Mouse (Mus musculus) cortical plate, adult 2 months (tissue): Measurements from ENCODE around the gene Gtf2i. TPM values are rescaled to one million over a fixed set of nuclear protein-coding genes. Genes with fewer than 3 reads are reported as not detected.

ENCODE experiments used
- H3K27ac ChIP-seq: fragments of 200-500 bp; 2 replicates; pipeline ENCODE4 v1.5.1; 2012; ENCODE audit warnings: low read length, control low read depth, inconsistent platforms; ENCODE audit not compliant: insufficient read depth
- H3K4me1 ChIP-seq: fragments of 200-500 bp; 2 replicates; pipeline ENCODE4 v1.6.1; 2011; ENCODE audit warnings: low read length; ENCODE audit not compliant: control insufficient read depth, insufficient read depth
- H3K4me3 ChIP-seq: fragments of 200-500 bp; 2 replicates; pipeline ENCODE4 v1.5.1; 2011; ENCODE audit warnings: mild to moderate bottlenecking, low read length, control low read depth; ENCODE audit not compliant: insufficient read depth
- CTCF ChIP-seq: fragments of 200-500 bp; IDR thresholded peaks from 2 replicates; pipeline ENCODE4 v1.5.1; 2011; ENCODE audit warnings: mild to moderate bottlenecking, control low read depth, low read length; ENCODE audit not compliant: insufficient read depth; ENCODE audit errors: extremely low read depth
- POLR2A ChIP-seq: fragments of 200-500 bp; IDR thresholded peaks from 2 replicates; pipeline ENCODE4 v1.6.1; 2011; ENCODE audit warnings: mild to moderate bottlenecking, low read length, control low read depth; ENCODE audit not compliant: insufficient read depth; ENCODE audit errors: extremely low read depth
- polyA plus RNA-seq: library from polyadenylated mRNA; depleted of rRNA; stranded (reverse); fragments of >200 nt; gene quantifications from 2 replicates; pipeline ENCODE4 v1.2.3, GENCODE M21; 2012

Gene Gtf2i
- polyA plus RNA-seq, 1 experiment = 149 TPM

- H3K4me3 ChIP-seq = peak overlapping the region; percentile 100
- TF ChIP-seq CTCF (no peak), POLR2A (peak; percentile 48; the same call in 1 of the 2 replicates)
- peaks cover 1% of the 10 kb centered on the region; the same call in 1 of the 2 replicates for H3K4me1 ChIP-seq
- H3K27ac ChIP-seq = peak overlapping the region; percentile 76
Measured at GRCm38 (mm10) chr5:134312691-134313450, 1.7 kb downstream of the Gtf2i start.

GRCm38 (mm10) chr5:134311894-134312411 lies 2.6 kb downstream of the Gtf2i start:
- Histone ChIP-seq H3K27ac (no peak overlapping the region), H3K4me1 (peaks cover 3% of the 10 kb centered on the region; the same call in 1 of the 2 replicates), H3K4me3 (no peak overlapping the region; the same call in 1 of the 2 replicates)
- TF ChIP-seq CTCF (no peak), POLR2A (no peak)

- H3K4me3 ChIP-seq = no peak overlapping the region
- TF ChIP-seq POLR2A = no peak
- no peak for TF ChIP-seq CTCF
- peaks cover 3% of the 10 kb centered on the region; the same call in 1 of the 2 replicates for H3K4me1 ChIP-seq
- no peak overlapping the region for H3K27ac ChIP-seq
Measured at GRCm38 (mm10) chr5:134310201-134310600, 4.4 kb downstream of the Gtf2i start.

GRCm38 (mm10) chr5:134309345-134309744 lies 5.2 kb downstream of the Gtf2i start:
- Histone ChIP-seq H3K4me3 (no peak overlapping the region), H3K4me1 (peaks cover 7% of the 10 kb centered on the region; the same call in 1 of the 2 replicates), H3K27ac (0 out of 2 replicates have a peak overlapping the region, but pooled peaks have one; percentile 22)
- TF ChIP-seq POLR2A (no peak), CTCF (no peak)

GRCm38 (mm10) chr5:134304639-134305038 lies 9.9 kb downstream of the Gtf2i start:
- Histone ChIP-seq H3K4me3 (no peak overlapping the region), H3K27ac (peak overlapping the region; percentile 56; the same call in 1 of the 2 replicates), H3K4me1 (peaks cover 13% of the 10 kb centered on the region)
- no peak for TF ChIP-seq POLR2A

- no peak for TF ChIP-seq CTCF
- TF ChIP-seq POLR2A = no peak
- Histone ChIP-seq H3K4me1 (peaks cover 2% of the 10 kb centered on the region; the same call in 1 of the 2 replicates), H3K27ac (no peak overlapping the region)
Measured at GRCm38 (mm10) chr5:134295277-134296050, 19.1 kb downstream of the Gtf2i start.

GRCm38 (mm10) chr5:134294606-134295005 lies 20.0 kb downstream of the Gtf2i start:
- Histone ChIP-seq H3K4me3 (no peak overlapping the region), H3K4me1 (peaks cover 2% of the 10 kb centered on the region; the same call in 1 of the 2 replicates), H3K27ac (no peak overlapping the region)
- TF ChIP-seq CTCF (no peak), POLR2A (no peak)

More at GRCm38 (mm10) chr5:134295277-134296050, 19.1 kb downstream of the Gtf2i start:
- H3K4me3 ChIP-seq = no peak overlapping the region

- TF ChIP-seq CTCF (no peak), POLR2A (no peak)
- peaks cover 2% of the 10 kb centered on the region for H3K4me1 ChIP-seq
- H3K27ac ChIP-seq = no peak overlapping the region
- H3K4me3 ChIP-seq = no peak overlapping the region
Measured at GRCm38 (mm10) chr5:134291096-134291495, 23.5 kb downstream of the Gtf2i start.

GRCm38 (mm10) chr5:134289935-134290560 lies 24.5 kb downstream of the Gtf2i start:
- TF ChIP-seq POLR2A (no peak), CTCF (no peak)

More at GRCm38 (mm10) chr5:134289935-134290560, 24.5 kb downstream of the Gtf2i start:
- peaks cover 2% of the 10 kb centered on the region for H3K4me1 ChIP-seq
- no peak overlapping the region for H3K27ac ChIP-seq
- H3K4me3 ChIP-seq = no peak overlapping the region
